Mouse (Mus musculus): Measurements from ENCODE around the gene Krt78.

DNA sequence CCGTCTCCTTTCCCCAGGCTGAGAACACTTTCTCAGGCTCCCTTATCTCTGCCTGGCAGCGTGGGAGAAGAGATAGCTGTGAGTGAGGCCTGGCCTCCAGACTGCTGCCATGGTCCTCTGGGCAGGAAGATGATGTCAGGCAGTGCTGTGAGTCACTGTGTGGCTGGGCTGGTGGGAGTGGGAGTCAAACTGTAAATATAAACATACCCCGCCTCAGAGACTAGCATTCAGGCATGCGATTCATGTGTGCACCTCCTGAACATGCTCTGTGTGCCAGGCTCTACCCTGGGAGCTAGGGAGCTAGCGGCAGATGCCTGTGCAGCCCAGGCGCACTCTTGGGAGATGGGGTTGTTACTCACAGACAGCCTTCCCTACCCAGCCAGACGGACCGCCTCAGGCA is 12.1 kb downstream of the Krt78 start:
- no peak for TF ChIP-seq CTCF (IDR thresholded peaks at IDR 0.05; ENCODE audit: insufficient read depth, low read length)
- no peak for TF ChIP-seq POLR2A (IDR thresholded peaks at IDR 0.05; ENCODE audit: borderline replicate concordance, extremely low read depth, low read depth, low read length)

Data from lung, adult 2 months (tissue).